Mouse (Mus musculus): ENCODE measurements around the gene Ap3s2.

- no peak for TF ChIP-seq CTCF (IDR thresholded peaks at IDR 0.05; ENCODE audit: borderline replicate concordance, extremely low read depth, insufficient read depth, insufficient read length)
- TF ChIP-seq POLR2A (IDR thresholded peaks at IDR 0.05; ENCODE audit: borderline replicate concordance, extremely low read depth, insufficient read depth, insufficient read length, poor library complexity, severe bottlenecking), result no peak
Measured at GRCm38 (mm10) chr7:79868475-79868874, 52.0 kb downstream of the Ap3s2 start.

Measured in brain, embryonic 14.5 days (tissue).